Mouse (Mus musculus): ENCODE measurements around the gene Apoh. TPM values are rescaled to one million over a fixed set of nuclear protein-coding genes. Genes with fewer than 3 reads are reported as not detected.

Gene Apoh
- polyA plus RNA-seq, 1 experiment from 2014 or later = not detected

- Histone ChIP-seq H3K9ac (no peak overlapping the region), H3K27ac (no peak overlapping the region), H3K36me3 (no peaks in the 10 kb centered on the region), H3K27me3 (no peaks in the 10 kb centered on the region), H3K4me2 (replicated peaks) (no peak overlapping the region), H3K4me1 (peaks cover 15% of the 10 kb centered on the region), H3K9me3 (no peaks in the 10 kb centered on the region), H3K4me3 (no peak overlapping the region)
- ATAC-seq (ENCODE audit: low FRiP score, low read depth) = no peak
- WGBS = 82% methylated on average over 2 of the region's 2 CpGs
Measured at GRCm38 (mm10) chr11:108429076-108429475, 85.9 kb downstream of the Apoh start.

- no peak overlapping the region for H3K4me2 ChIP-seq (replicated peaks)
- no peak overlapping the region for H3K27ac ChIP-seq
- H3K4me1 ChIP-seq = 0 out of 2 replicates have a peak, but pooled peaks cover 8% of the 10 kb centered on the region
- no peaks in the 10 kb centered on the region for H3K9me3 ChIP-seq
- no peak for ATAC-seq (ENCODE audit: low FRiP score, low read depth)
- no peak overlapping the region for H3K4me3 ChIP-seq
- WGBS = 48% methylated on average over 11 of the region's 11 CpGs
- H3K36me3 ChIP-seq = peaks cover 6% of the 10 kb centered on the region
- H3K9ac ChIP-seq = no peak overlapping the region
- H3K27me3 ChIP-seq = no peaks in the 10 kb centered on the region
Measured at GRCm38 (mm10) chr11:108443893-108444563, 100.9 kb downstream of the Apoh start.

- Histone ChIP-seq H3K27ac (no peak overlapping the region), H3K4me2 (replicated peaks) (no peak overlapping the region), H3K9me3 (peaks cover 5% of the 10 kb centered on the region), H3K4me3 (no peak overlapping the region), H3K36me3 (peaks cover 7% of the 10 kb centered on the region), H3K4me1 (0 out of 2 replicates have a peak, but pooled peaks cover 8% of the 10 kb centered on the region), H3K27me3 (no peaks in the 10 kb centered on the region), H3K9ac (no peak overlapping the region)
- ATAC-seq (ENCODE audit: low FRiP score, low read depth) = no peak
Measured at GRCm38 (mm10) chr11:108447148-108447547, 104.0 kb downstream of the Apoh start.

- no peaks in the 10 kb centered on the region for H3K27me3 ChIP-seq
- no peak overlapping the region for H3K9ac ChIP-seq
- 32% methylated on average over 3 of the region's 3 CpGs for WGBS
- ATAC-seq (ENCODE audit: low FRiP score, low read depth) = no peak
- no peak overlapping the region for H3K4me2 ChIP-seq (replicated peaks)
- peaks cover 7% of the 10 kb centered on the region for H3K36me3 ChIP-seq
- no peak overlapping the region for H3K4me3 ChIP-seq
- 0 out of 2 replicates have a peak, but pooled peaks cover 6% of the 10 kb centered on the region for H3K4me1 ChIP-seq
- no peak overlapping the region for H3K27ac ChIP-seq
- H3K9me3 ChIP-seq = peaks cover 5% of the 10 kb centered on the region
Measured at GRCm38 (mm10) chr11:108449811-108450210, 106.7 kb downstream of the Apoh start.

GRCm38 (mm10) chr11:108459599-108459998 is 116.4 kb downstream of the Apoh start:
- no peaks in the 10 kb centered on the region for H3K27me3 ChIP-seq
- H3K27ac ChIP-seq = no peak overlapping the region
- H3K9me3 ChIP-seq = no peaks in the 10 kb centered on the region
- H3K36me3 ChIP-seq = peaks cover 12% of the 10 kb centered on the region
- no peak for ATAC-seq (ENCODE audit: low FRiP score, low read depth)
- no peaks in the 10 kb centered on the region for H3K4me1 ChIP-seq
- 90% methylated on average over 3 of the region's 3 CpGs for WGBS
- H3K9ac ChIP-seq = no peak overlapping the region
- H3K4me3 ChIP-seq = no peak overlapping the region
- no peak overlapping the region for H3K4me2 ChIP-seq (replicated peaks)

Other genes starting within 250 kb of the Apoh start
- gene Prkca, start 574 bp downstream of the Apoh start, polyA plus RNA-seq (2015; fragmentation: Nextera tagmentation; extraction: Ambion mirVana) = 5.6 and 7.2 TPM in 2 replicates
- 19.8 and 20.7 TPM in 2 replicates for gene Cep112, start 81.8 kb downstream of the Apoh start, polyA plus RNA-seq (2015; fragmentation: Nextera tagmentation; extraction: Ambion mirVana)

Data from limb, embryonic 13.5 days (tissue).